Mouse (Mus musculus) heart, embryonic 15.5 days (tissue): ENCODE measurements around the gene Zbtb37. TPM values are rescaled to one million over a fixed set of nuclear protein-coding genes. Genes with fewer than 3 reads are reported as not detected.
"Not testable (repeated sequence)": the region's sequence is repeated elsewhere in the genome, so short reads cannot be mapped to it uniquely, and the experiment has no call there.

Source experiments
- ATAC-seq: fragments of 200-750 bp; cut with Nextera tagmentation; replicated peaks from 2 replicates; pipeline ENCODE4 v1.8.0; 2017; ENCODE audit warnings: low read depth, moderate TSS enrichment; ENCODE audit not compliant: insufficient number of reproducible peaks, insufficient read depth, low FRiP score
- H3K27ac ChIP-seq: fragments of 300-500 bp; sonication (generic); 2 replicates; pipeline ENCODE4 v1.5.1; 2015; ENCODE audit warnings: mild to moderate bottlenecking, inconsistent platforms
- H3K27me3 ChIP-seq: fragments of 300-500 bp; sonication (generic); 2 replicates; pipeline ENCODE4 v1.6.1; 2015; ENCODE audit warnings: inconsistent platforms
- H3K36me3 ChIP-seq: fragments of 300-500 bp; sonication (generic); 2 replicates; pipeline ENCODE4 v1.6.1; 2015; ENCODE audit warnings: mild to moderate bottlenecking, inconsistent platforms
- H3K4me1 ChIP-seq: fragments of 300-500 bp; sonication (generic); replicated peaks from 2 replicates; pipeline ENCODE4 v1.6.1; 2015; ENCODE audit warnings: inconsistent platforms
- H3K4me2 ChIP-seq: fragments of 300-500 bp; sonication (generic); 2 replicates; pipeline ENCODE4 v1.6.1; 2015; ENCODE audit warnings: inconsistent platforms, mild to moderate bottlenecking, moderate library complexity
- H3K4me3 ChIP-seq: fragments of 300-500 bp; sonication (generic); 2 replicates; pipeline ENCODE4 v1.5.1; 2015; ENCODE audit warnings: mild to moderate bottlenecking, inconsistent platforms
- H3K9ac ChIP-seq: fragments of 300-500 bp; sonication (generic); 2 replicates; pipeline ENCODE4 v1.6.1; 2015; ENCODE audit warnings: mild to moderate bottlenecking, inconsistent platforms
- H3K9me3 ChIP-seq: fragments of 300-500 bp; sonication (generic); replicated peaks from 2 replicates; pipeline ENCODE4 v1.6.1; 2016; ENCODE audit warnings: inconsistent platforms
- WGBS: fragments of 180-500 bp; shearing (Covaris S2); methylation state at CpG from one replicate; pipeline ENCODE4 v1.1.7; 2015; ENCODE audit warnings: mixed read lengths; 5-methylcytosine and 5-hydroxymethylcytosine counted together
- polyA plus RNA-seq: library from polyadenylated mRNA; unstranded; fragments of >200 nt; fragmentation: Nextera tagmentation; extraction: Ambion mirVana; gene quantifications from 2 replicates; pipeline ENCODE4 v1.2.1, GENCODE M21; 2015

Zbtb37 gene
- polyA plus RNA-seq, 1 experiment from 2014 or later, result 7.4 TPM

DNA sequence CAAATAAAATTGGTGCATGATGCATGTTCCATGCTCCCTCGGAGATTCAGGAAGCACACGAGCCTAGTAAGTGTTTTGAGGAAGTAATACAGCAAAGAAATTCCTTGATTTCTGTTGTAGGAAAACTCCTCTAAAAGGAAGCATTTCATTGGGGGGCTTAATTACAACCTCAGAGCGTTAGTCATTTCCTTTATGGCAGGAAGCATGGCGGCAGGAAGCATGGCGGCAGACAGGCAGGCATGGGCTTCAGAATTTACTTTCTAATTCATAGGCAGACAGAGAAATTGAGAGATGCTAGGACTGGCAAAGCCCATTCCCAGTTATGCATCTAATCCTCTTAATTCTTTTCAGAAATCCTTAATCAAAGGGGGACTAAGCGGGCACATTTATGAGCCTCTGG, 40.8 kb downstream of the Zbtb37 start:
- H3K4me3 ChIP-seq, result no peak overlapping the region
- no peak overlapping the region for H3K27ac ChIP-seq
- no peaks in the 10 kb centered on the region for H3K27me3 ChIP-seq
- WGBS, result 79% methylated on average over 6 of the region's 6 CpGs
- no peak for ATAC-seq
- H3K9ac ChIP-seq, result no peak overlapping the region
- no peaks in the 10 kb centered on the region for H3K9me3 ChIP-seq
- peaks cover 12% of the 10 kb centered on the region for H3K4me1 ChIP-seq
- no peaks in the 10 kb centered on the region for H3K36me3 ChIP-seq
- H3K4me2 ChIP-seq, result no peak overlapping the region

- no peak overlapping the region for H3K27ac ChIP-seq
- H3K4me2 ChIP-seq, result no peak overlapping the region
- H3K27me3 ChIP-seq, result no peaks in the 10 kb centered on the region
- H3K9me3 ChIP-seq, result no peaks in the 10 kb centered on the region
- no peaks in the 10 kb centered on the region for H3K4me1 ChIP-seq
- 80% methylated on average over 15 of the region's 15 CpGs for WGBS
- no peaks in the 10 kb centered on the region for H3K36me3 ChIP-seq
- no peak for ATAC-seq
- H3K4me3 ChIP-seq, result no peak overlapping the region
- no peak overlapping the region for H3K9ac ChIP-seq
Measured at GRCm38 (mm10) chr1:160989395-160989794, 45.3 kb downstream of the Zbtb37 start.

DNA sequence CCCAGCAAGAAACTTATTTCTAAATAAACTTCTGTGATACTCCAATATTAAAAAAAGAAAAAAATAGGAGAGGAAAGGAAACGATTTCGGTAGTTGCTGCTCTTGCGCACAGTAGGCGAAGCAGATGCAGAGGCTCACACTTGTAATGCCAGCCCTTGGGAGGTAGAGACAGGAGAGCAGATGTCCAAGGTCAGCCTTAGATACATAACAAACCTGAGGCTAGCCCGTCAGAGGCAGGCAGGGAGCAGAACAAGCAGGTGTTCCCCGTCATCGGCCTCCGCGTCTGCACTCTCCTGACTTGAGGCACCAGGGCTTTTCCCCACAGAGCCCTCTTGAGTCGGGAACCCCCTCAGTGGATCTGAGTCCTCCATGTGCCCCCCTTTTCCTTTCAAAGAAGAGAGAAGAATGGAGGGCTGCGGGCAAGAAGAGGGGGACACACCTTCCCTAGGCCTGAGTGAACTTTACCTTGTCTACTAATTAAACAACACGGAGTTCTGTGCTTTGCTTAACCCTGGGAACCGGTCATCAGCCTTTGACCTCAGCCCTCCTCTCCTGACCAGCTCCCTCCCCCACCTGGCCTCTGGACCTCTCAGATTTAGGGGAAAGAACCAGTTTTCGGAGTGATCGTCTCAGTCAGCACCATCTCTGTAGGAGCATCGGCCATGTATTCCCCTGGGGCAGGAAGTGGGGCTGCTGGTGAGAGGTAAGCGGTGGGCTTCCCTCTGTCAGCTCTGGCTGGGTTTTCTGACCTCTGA, 47.6 kb downstream of the Zbtb37 start:
- no peaks in the 10 kb centered on the region for H3K27me3 ChIP-seq
- H3K4me3 ChIP-seq, result no peak overlapping the region
- no peak overlapping the region for H3K9ac ChIP-seq
- no peaks in the 10 kb centered on the region for H3K36me3 ChIP-seq
- no peaks in the 10 kb centered on the region for H3K9me3 ChIP-seq
- WGBS, result 81% methylated on average over 17 of the region's 17 CpGs
- no peak for ATAC-seq
- no peak overlapping the region for H3K27ac ChIP-seq
- H3K4me2 ChIP-seq, result no peak overlapping the region
- no peaks in the 10 kb centered on the region for H3K4me1 ChIP-seq

- Histone ChIP-seq H3K4me1 (no peaks in the 10 kb centered on the region), H3K9me3 (no peaks in the 10 kb centered on the region), H3K27ac (no peak overlapping the region), H3K4me3 (no peak overlapping the region), H3K27me3 (no peaks in the 10 kb centered on the region), H3K9ac (no peak overlapping the region), H3K4me2 (no peak overlapping the region), H3K36me3 (no peaks in the 10 kb centered on the region)
- ATAC-seq, result no peak
- WGBS, result 77% methylated on average over 6 of the region's 6 CpGs
Measured at GRCm38 (mm10) chr1:160985477-160985876, 49.2 kb downstream of the Zbtb37 start.

DNA sequence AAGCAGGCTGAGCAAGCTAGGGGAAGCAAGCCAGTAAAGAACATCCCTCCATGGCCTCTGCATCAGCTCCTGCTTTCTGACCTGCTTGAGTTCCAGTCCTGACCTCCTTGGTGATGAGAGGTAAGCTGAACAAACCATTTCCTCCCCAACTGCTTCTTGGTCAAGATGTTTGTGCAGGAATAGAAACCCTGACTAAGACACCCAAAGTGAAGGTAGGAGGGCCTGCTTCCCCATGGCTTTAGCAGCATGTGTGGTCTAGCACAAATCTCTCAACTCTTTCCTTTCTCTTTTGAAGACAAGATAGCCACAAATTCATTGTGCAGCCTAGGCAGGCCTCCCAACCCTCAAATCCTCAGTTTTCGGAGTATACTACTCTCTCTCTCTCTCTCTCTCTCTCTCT, 49.9 kb downstream of the Zbtb37 start:
- not testable (repeated sequence) for H3K4me1 ChIP-seq, H3K4me3 ChIP-seq, ATAC-seq, H3K27ac ChIP-seq, H3K4me2 ChIP-seq, H3K27me3 ChIP-seq, H3K36me3 ChIP-seq, H3K9me3 ChIP-seq, H3K9ac ChIP-seq
- WGBS, result 60% methylated on average over 1 of the region's 1 CpGs

DNA sequence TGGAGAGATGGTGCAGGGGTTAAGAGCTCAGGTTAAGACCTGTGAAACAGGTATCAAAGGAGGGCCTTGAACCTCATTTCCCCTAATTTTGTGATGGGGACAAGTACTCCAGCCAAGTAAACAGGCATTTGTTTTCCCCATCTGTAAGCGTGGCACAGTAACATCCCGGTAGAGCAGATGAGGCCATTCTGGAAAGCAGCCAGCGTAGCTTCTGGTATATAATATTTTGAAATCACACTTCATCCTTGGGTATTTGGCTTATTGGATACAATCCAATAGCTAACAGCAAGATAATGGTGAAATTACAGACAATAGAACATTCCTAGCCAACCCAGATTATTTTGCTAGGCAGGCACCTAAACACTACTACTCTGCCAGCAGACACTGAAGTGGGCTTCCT, 51.8 kb downstream of the Zbtb37 start:
- no peak overlapping the region for H3K4me2 ChIP-seq
- no peak for ATAC-seq
- H3K27ac ChIP-seq, result no peak overlapping the region
- no peaks in the 10 kb centered on the region for H3K4me1 ChIP-seq
- no peaks in the 10 kb centered on the region for H3K9me3 ChIP-seq
- no peaks in the 10 kb centered on the region for H3K27me3 ChIP-seq
- H3K9ac ChIP-seq, result no peak overlapping the region
- H3K36me3 ChIP-seq, result 0 out of 2 replicates have a peak, but pooled peaks cover 2% of the 10 kb centered on the region
- no peak overlapping the region for H3K4me3 ChIP-seq
- WGBS, result 75% methylated on average over 3 of the region's 3 CpGs

- whole genome bisulfite sequencing, result 89% methylated on average over 4 of the region's 4 CpGs
Measured at GRCm38 (mm10) chr1:160981337-160981736, 53.3 kb downstream of the Zbtb37 start.

DNA sequence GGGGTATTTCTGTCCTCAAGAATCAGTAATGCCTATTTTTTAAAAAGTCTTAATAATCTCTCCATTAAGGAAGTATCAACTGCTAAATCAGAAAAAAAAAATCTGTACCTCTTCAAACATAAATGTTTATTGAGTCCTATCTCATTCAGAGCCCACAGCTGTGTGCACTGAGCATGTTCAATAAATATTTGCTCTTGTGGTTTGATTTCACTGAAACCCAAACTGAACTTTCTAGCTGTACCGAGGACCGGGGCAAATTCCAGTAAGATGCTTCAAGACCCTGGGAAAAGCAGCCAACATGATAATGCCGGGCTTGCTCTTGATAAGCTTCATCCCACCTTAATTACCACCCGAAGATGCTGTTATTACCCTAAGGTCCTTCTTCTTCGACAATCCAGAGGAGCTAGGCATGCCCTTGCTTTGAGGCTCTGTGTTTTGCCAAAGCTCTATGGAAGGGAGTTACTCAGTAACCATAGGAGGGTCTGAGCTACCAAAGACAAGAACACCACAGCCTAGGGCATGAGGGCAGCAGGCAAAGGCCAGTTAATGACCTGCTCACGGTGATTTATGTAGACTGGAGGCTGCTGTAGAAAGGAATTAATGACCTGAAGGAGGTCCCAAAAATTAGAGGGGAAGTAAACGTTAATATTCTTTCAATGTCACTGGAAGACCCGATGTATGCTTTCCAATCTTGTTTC, 54.0 kb downstream of the Zbtb37 start:
- ATAC-seq, result no peak
- Histone ChIP-seq H3K9ac (no peak overlapping the region), H3K4me3 (no peak overlapping the region), H3K27ac (no peak overlapping the region), H3K4me1 (no peaks in the 10 kb centered on the region), H3K36me3 (0 out of 2 replicates have a peak, but pooled peaks cover 2% of the 10 kb centered on the region), H3K4me2 (no peak overlapping the region), H3K27me3 (no peaks in the 10 kb centered on the region), H3K9me3 (no peaks in the 10 kb centered on the region)
- 79% methylated on average over 8 of the region's 8 CpGs for WGBS

More at GRCm38 (mm10) chr1:160981337-160981736, 53.3 kb downstream of the Zbtb37 start:
- H3K36me3 ChIP-seq, result 0 out of 2 replicates have a peak, but pooled peaks cover 2% of the 10 kb centered on the region
- no peaks in the 10 kb centered on the region for H3K9me3 ChIP-seq
- H3K9ac ChIP-seq, result no peak overlapping the region
- H3K4me3 ChIP-seq, result no peak overlapping the region
- H3K27ac ChIP-seq, result no peak overlapping the region
- no peak overlapping the region for H3K4me2 ChIP-seq
- H3K27me3 ChIP-seq, result no peaks in the 10 kb centered on the region
- no peak for ATAC-seq
- H3K4me1 ChIP-seq, result no peaks in the 10 kb centered on the region

DNA sequence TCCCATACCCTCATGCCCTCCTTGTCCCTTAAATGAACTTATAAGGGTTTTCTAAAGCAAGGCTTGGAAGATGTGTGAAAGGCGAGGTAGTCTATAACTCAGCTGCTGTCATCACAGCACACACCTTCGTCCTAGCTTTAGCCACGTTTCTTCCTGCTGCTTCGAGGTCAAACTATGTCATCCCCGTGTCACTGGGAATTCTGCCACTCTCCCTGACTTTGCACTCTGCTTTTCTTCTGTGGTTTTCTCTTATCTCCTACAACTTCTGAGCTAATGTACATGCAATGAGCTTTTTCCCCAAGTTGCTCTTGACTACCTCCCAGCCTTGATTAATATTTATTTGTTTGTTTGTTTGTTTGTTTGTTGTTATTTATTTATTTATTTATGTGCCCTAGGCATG, 54.6 kb downstream of the Zbtb37 start:
- Histone ChIP-seq H3K4me3 (no peak overlapping the region), H3K9ac (no peak overlapping the region), H3K4me2 (no peak overlapping the region), H3K9me3 (no peaks in the 10 kb centered on the region), H3K27me3 (no peaks in the 10 kb centered on the region), H3K36me3 (peaks cover 6% of the 10 kb centered on the region; the same call in 1 of the 2 replicates), H3K4me1 (no peaks in the 10 kb centered on the region), H3K27ac (no peak overlapping the region)
- 70% methylated on average over 5 of the region's 5 CpGs for WGBS
- ATAC-seq, result no peak

DNA sequence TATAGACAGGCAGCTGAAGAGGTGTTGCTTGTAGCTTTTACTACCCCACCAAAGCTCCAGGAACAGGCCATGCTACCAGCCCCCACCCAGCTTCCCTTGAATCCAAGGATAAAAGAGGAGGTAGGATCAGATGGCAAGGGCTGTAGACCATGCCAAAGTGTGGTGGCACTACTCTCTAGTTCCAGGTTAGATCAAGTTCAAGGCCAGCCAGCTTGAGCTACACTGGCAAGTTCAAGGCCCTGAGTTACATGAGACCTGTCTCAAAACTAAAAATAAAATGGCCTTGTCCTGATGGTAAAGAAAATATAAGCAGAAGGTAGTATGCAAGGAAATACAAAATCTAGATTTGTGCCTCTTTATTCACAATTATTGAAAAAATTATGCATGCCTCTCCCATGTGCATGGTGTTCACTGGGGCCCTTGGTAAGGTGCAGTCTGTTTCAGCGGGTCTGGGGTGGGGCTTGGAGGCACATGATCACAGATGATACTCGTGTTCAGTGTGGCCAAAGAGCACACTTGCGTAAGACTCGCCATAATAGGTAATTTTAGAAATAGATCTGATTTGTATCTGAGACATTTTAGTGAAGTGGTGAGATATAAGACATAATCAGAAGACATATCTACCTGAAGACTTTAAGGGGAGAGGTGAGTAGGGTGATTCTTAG, 56.4 kb downstream of the Zbtb37 start, which contains the start of gene Serpinc1:
Serpinc1 (plus strand) TSS at position 515 of the 665 bp plus-strand sequence.
- Histone ChIP-seq H3K9me3 (no peaks in the 10 kb centered on the region), H3K36me3 (peaks cover 6% of the 10 kb centered on the region; the same call in 1 of the 2 replicates), H3K9ac (no peak within 1 kb of the TSS), H3K4me3 (no peak within 1 kb of the TSS), H3K4me1 (no peaks in the 10 kb centered on the region), H3K4me2 (no peak within 1 kb of the TSS), H3K27ac (no peak within 1 kb of the TSS), H3K27me3 (no peaks in the 10 kb centered on the region)
- 85% methylated on average over 4 of the region's 4 CpGs for WGBS
- ATAC-seq, result no peak

GRCm38 (mm10) chr1:160968643-160969042, 66.0 kb downstream of the Zbtb37 start:
- 78% methylated on average over 5 of the region's 5 CpGs for WGBS
- Histone ChIP-seq H3K36me3 (peaks cover 54% of the 10 kb centered on the region), H3K27me3 (no peaks in the 10 kb centered on the region)

More at GRCm38 (mm10) chr1:160968643-160969042, 66.0 kb downstream of the Zbtb37 start:
- no peak overlapping the region for H3K4me2 ChIP-seq
- no peaks in the 10 kb centered on the region for H3K4me1 ChIP-seq
- H3K27ac ChIP-seq, result no peak overlapping the region
- no peak for ATAC-seq
- H3K9ac ChIP-seq, result no peak overlapping the region
- H3K9me3 ChIP-seq, result no peaks in the 10 kb centered on the region
- H3K4me3 ChIP-seq, result no peak overlapping the region
